ENCODE assay signal across 22 mouse cellular contexts in genomic region chr8:108778063-108778462, GRCm38 (mm10).
DNase-seq lines count a peak whose midpoint lies in the region; ATAC-seq and TF ChIP-seq lines count a peak whose summit lies in the region.
"Had no signal": no experiment of that assay in that cellular context is flagged by ENCODE, and none has a peak within 500 bp of the region (broad histone marks: within the 10 kb centered on the region; RNA-seq: fewer than 3 reads in every experiment).

No protein-coding gene starts in this region.

- H3K9me3 ChIP-seq in intestine, embryonic 16.5 days (ENCODE audit: control insufficient read depth, low read length): no peaks in the 10 kb centered on the region
- H3K9me3 ChIP-seq in intestine, embryonic 15.5 days: no peaks in the 10 kb centered on the region
- H3K9me3 ChIP-seq in MEL (replicated peaks; ENCODE audit: insufficient read depth, low read length): no peaks in the 10 kb centered on the region
- no peaks in the 10 kb centered on the region for H3K9me3 ChIP-seq in liver, postnatal 0 days (ENCODE audit: low read length)
- H3K9me3 ChIP-seq: hindbrain, embryonic 12.5 days; liver, embryonic 13.5 days had no signal

- 0 out of 2 replicates have a peak, but pooled peaks have one; percentile 31 for ATAC-seq in intestine, embryonic 16.5 days
- no peak for ATAC-seq in intestine, embryonic 15.5 days
- ATAC-seq in liver, postnatal 0 days: peak; percentile 71
- no peak for ATAC-seq in erythroid progenitor cell, adult 5-6 weeks (replicated peaks; ENCODE audit: low FRiP score, poor library complexity, severe bottlenecking)
- ATAC-seq: forebrain, embryonic 14.5 days; inflammation-experienced regulatory T-cells, adult 6 months had no signal

- no peak for TF ChIP-seq POLR2A in MEL (IDR thresholded peaks at IDR 0.05; ENCODE audit: control insufficient read depth in 1 of 2, insufficient read depth in 1 of 2, low read depth in 1 of 2, low read length in 2 of 2, poor library complexity in 1 of 2)

- DNase-seq in adrenal gland, adult 2 months: peak; percentile 65
- no peak for DNase-seq in adrenal gland, postnatal 4 days (ENCODE audit: low spot score in 2 of 2)
- peak; percentile 9 for DNase-seq in MEL (ENCODE audit: low read depth, low spot score)
- peak; percentile 36 for DNase-seq in liver, postnatal 0 days
- DNase-seq: cerebellum, adult 2 months; cerebellum, postnatal 36 days; gastrocnemius, postnatal 25 days; heart, adult 2 months; kidney, adult 9 months; kidney, postnatal 36 days; left cerebral cortex, postnatal 4 days; liver, embryonic 13.5 days; right cerebral cortex, postnatal 4 days; thymus, postnatal 14 days had no signal

- no peak overlapping the region for H3K9ac ChIP-seq in intestine, embryonic 16.5 days (ENCODE audit: low read depth, low read length)
- no peak overlapping the region for H3K9ac ChIP-seq in intestine, embryonic 15.5 days
- H3K9ac ChIP-seq in MEL (ENCODE audit: control insufficient read depth, low read depth, low read length, poor library complexity, severe bottlenecking): no peak overlapping the region
- no peak overlapping the region for H3K9ac ChIP-seq in liver, postnatal 0 days (replicated peaks)
- H3K9ac ChIP-seq: hindbrain, embryonic 12.5 days; liver, embryonic 13.5 days had no signal

- no peaks in the 10 kb centered on the region for H3K27me3 ChIP-seq in intestine, embryonic 16.5 days (replicated peaks; ENCODE audit: control insufficient read depth, insufficient read depth, low read length)
- no peaks in the 10 kb centered on the region for H3K27me3 ChIP-seq in intestine, embryonic 15.5 days (replicated peaks)
- H3K27me3 ChIP-seq in MEL (ENCODE audit: control insufficient read depth in 1 of 2, insufficient read depth in 2 of 2, low read length in 2 of 2): no peaks in the 10 kb centered on the region
- H3K27me3 ChIP-seq in liver, postnatal 0 days (ENCODE audit: insufficient read depth, low read length): no peaks in the 10 kb centered on the region
- H3K27me3 ChIP-seq: hindbrain, embryonic 12.5 days; liver, embryonic 13.5 days had no signal

- no peak for TF ChIP-seq RAD21 in MEL (IDR thresholded peaks at IDR 0.05; ENCODE audit: low read depth, low read length)

- no peak overlapping the region for H3K27ac ChIP-seq in intestine, embryonic 16.5 days (ENCODE audit: low read length)
- no peak overlapping the region for H3K27ac ChIP-seq in intestine, embryonic 15.5 days
- no peak overlapping the region for H3K27ac ChIP-seq in MEL (ENCODE audit: control insufficient read depth, low read depth, low read length)
- no peak overlapping the region for H3K27ac ChIP-seq in liver, postnatal 0 days (ENCODE audit: low read depth)
- H3K27ac ChIP-seq: heart, adult 2 months; hindbrain, embryonic 12.5 days; liver, embryonic 13.5 days had no signal

- TF ChIP-seq EP300 in MEL (IDR thresholded peaks at IDR 0.05; ENCODE audit: low read depth in 1 of 2, low read length in 2 of 2): no peak
- TF ChIP-seq EP300 in liver, postnatal 0 days (IDR thresholded peaks at IDR 0.05; ENCODE audit: low read depth): no peak

- 82% methylated on average over 12 of the region's 12 CpGs for WGBS in intestine, embryonic 16.5 days
- WGBS in intestine, embryonic 15.5 days: 88% methylated on average over 12 of the region's 12 CpGs
- WGBS in liver, postnatal 0 days (ENCODE audit: insufficient replicate concordance): 67% methylated on average over 12 of the region's 12 CpGs

- no peaks in the 10 kb centered on the region for H3K36me3 ChIP-seq in intestine, embryonic 16.5 days (ENCODE audit: control insufficient read depth, insufficient read depth, low read length)
- H3K36me3 ChIP-seq in intestine, embryonic 15.5 days: no peaks in the 10 kb centered on the region
- H3K36me3 ChIP-seq in MEL (ENCODE audit: control insufficient read depth in 1 of 2, insufficient read depth in 2 of 2, low read length in 2 of 2): no peaks in the 10 kb centered on the region
- no peaks in the 10 kb centered on the region for H3K36me3 ChIP-seq in liver, postnatal 0 days (replicated peaks; ENCODE audit: insufficient read depth, low read length)
- H3K36me3 ChIP-seq: G1E; hindbrain, embryonic 12.5 days; liver, embryonic 13.5 days had no signal

- no peak for TF ChIP-seq CTCF in MEL (IDR thresholded peaks at IDR 0.05 in 2 of 3, conservative IDR thresholded peaks at IDR 0.05 in 1 of 3; ENCODE audit: control insufficient read depth in 1 of 3, insufficient read depth in 1 of 3, low read depth in 2 of 3, low read length in 3 of 3, poor library complexity in 1 of 3, severe bottlenecking in 1 of 3)
- TF ChIP-seq CTCF in liver, postnatal 0 days (IDR thresholded peaks at IDR 0.05; ENCODE audit: low read depth): no peak

- peaks cover 5% of the 10 kb centered on the region for H3K4me1 ChIP-seq in intestine, embryonic 16.5 days (ENCODE audit: control insufficient read depth, insufficient read depth, low read length)
- H3K4me1 ChIP-seq in intestine, embryonic 15.5 days (replicated peaks): peaks cover 14% of the 10 kb centered on the region; the same call in 1 of the 2 replicates
- no peaks in the 10 kb centered on the region for H3K4me1 ChIP-seq in MEL (ENCODE audit: control insufficient read depth in 1 of 2, insufficient read depth in 2 of 2, low read length in 2 of 2)
- peaks cover 8% of the 10 kb centered on the region for H3K4me1 ChIP-seq in liver, postnatal 0 days (ENCODE audit: insufficient read depth)

- H3K79me2 ChIP-seq in MEL (ENCODE audit: control insufficient read depth, insufficient read depth, low read length, poor library complexity): no peaks in the 10 kb centered on the region

- H3K4me2 ChIP-seq in intestine, embryonic 16.5 days (ENCODE audit: low read depth, low read length): no peak overlapping the region
- H3K4me2 ChIP-seq in intestine, embryonic 15.5 days (replicated peaks): no peak overlapping the region
- no peak overlapping the region for H3K4me2 ChIP-seq in liver, postnatal 0 days (ENCODE audit: low read depth, low read length)
- H3K4me2 ChIP-seq: hindbrain, embryonic 12.5 days; liver, embryonic 13.5 days; midbrain, embryonic 11.5 days had no signal

- H3K4me3 ChIP-seq in intestine, embryonic 16.5 days (ENCODE audit: low read length): no peak overlapping the region
- no peak overlapping the region for H3K4me3 ChIP-seq in intestine, embryonic 15.5 days (replicated peaks)
- H3K4me3 ChIP-seq in MEL (ENCODE audit: control insufficient read depth in 1 of 2, insufficient read depth in 1 of 2, low read depth in 2 of 2, low read length in 2 of 2): no peak overlapping the region
- no peak overlapping the region for H3K4me3 ChIP-seq in liver, postnatal 0 days (ENCODE audit: low read depth, low read length)
- H3K4me3 ChIP-seq: heart, adult 2 months; hindbrain, embryonic 12.5 days; liver, embryonic 13.5 days had no signal

TF ChIP-seq in MEL, 35 proteins besides CTCF, POLR2A, EP300 and RAD21:
- TF ChIP-seq MYB (IDR thresholded peaks at IDR 0.05; ENCODE audit: low read depth, low read length) (no peak), NELFE (IDR thresholded peaks at IDR 0.05; ENCODE audit: low read depth, low read length) (no peak), RCOR1 (IDR thresholded peaks at IDR 0.05; ENCODE audit: low read depth, low read length) (no peak), JUND (IDR thresholded peaks at IDR 0.05; ENCODE audit: low read depth, low read length) (no peak)

Comparison
In these comparisons a context has a peak if more than half of its experiments do, and no peak if none do; other contexts are left out.
1. DNase-seq: peak in adrenal gland, adult 2 months (single experiment), MEL (single experiment) and liver, postnatal 0 days (single experiment); none in adrenal gland, postnatal 4 days (0 of 2).
2. ATAC-seq: peak in intestine, embryonic 16.5 days (single experiment) and liver, postnatal 0 days (single experiment); none in intestine, embryonic 15.5 days (single experiment) and erythroid progenitor cell, adult 5-6 weeks (single experiment).